Mouse (Mus musculus): ENCODE data around the gene Zfp768.

The Zfp768 gene

GRCm38 (mm10) chr7:127296786-127297555 is 48.4 kb downstream of the Zfp768 start:
- no peak for DNase-seq

DNA sequence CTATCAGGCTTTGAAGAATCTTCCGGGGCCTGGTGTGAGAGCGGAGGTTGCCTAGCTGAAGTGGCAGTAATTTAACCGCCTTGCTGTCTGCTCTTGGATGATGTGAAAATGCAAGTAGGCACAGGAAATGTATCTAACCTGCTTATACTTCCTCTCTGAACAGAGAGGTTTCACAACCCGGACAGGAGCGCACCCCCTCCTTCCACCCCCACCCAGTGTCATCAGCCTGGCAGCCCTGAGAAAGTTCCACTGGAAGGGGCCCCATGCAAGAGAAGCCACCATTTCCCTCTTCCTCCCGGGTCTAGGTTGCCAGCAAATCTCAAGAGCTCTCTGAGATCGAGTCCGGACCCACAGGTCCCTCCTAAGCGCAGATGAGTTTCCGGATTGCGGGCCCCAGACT is 49.3 kb downstream of the Zfp768 start, which contains the start of gene Itgal:
Gene Itgal (plus strand): TSS at position 163 of the 400 bp plus-strand sequence.
- DNase-seq, result no peak

Measured in cerebellum, postnatal 36 days (tissue).